Mouse (Mus musculus) limb, embryonic 11.5 days (tissue): ENCODE results near the gene Srrt. TPM values are rescaled to one million over a fixed set of nuclear protein-coding genes. Genes with fewer than 3 reads are reported as not detected.

Experiments
- ATAC-seq: fragments of 200-750 bp; cut with Nextera tagmentation; 2 replicates; pipeline ENCODE4 v1.8.0; 2017; ENCODE audit warnings: low read depth; ENCODE audit not compliant: insufficient number of reproducible peaks, low FRiP score, low TSS enrichment
- DNase-seq: peaks from one replicate; pipeline ENCODE4 v3.0.0-alpha.2; 2015; ENCODE audit warnings: low spot score
- H3K27ac ChIP-seq: fragments of 300-500 bp; sonication (generic); replicated peaks from 2 replicates; pipeline ENCODE4 v1.5.1; 2014; ENCODE audit warnings: low read depth, mild to moderate bottlenecking, low read length
- H3K27me3 ChIP-seq: fragments of 300-500 bp; sonication (generic); 2 replicates; pipeline ENCODE4 v1.6.1; 2014; ENCODE audit warnings: mild to moderate bottlenecking, low read length, mixed read lengths; ENCODE audit not compliant: control insufficient read depth, insufficient read depth
- H3K36me3 ChIP-seq: fragments of 300-500 bp; sonication (generic); 2 replicates; pipeline ENCODE4 v1.6.1; 2014; ENCODE audit warnings: mild to moderate bottlenecking, low read length, moderate library complexity, mixed read lengths; ENCODE audit not compliant: control insufficient read depth, insufficient read depth
- H3K4me1 ChIP-seq: fragments of 300-500 bp; sonication (generic); 2 replicates; pipeline ENCODE4 v1.6.1; 2014; ENCODE audit warnings: low read length, mixed read lengths; ENCODE audit not compliant: control insufficient read depth, insufficient read depth
- H3K4me2 ChIP-seq: fragments of 300-500 bp; sonication (generic); 2 replicates; pipeline ENCODE4 v1.6.1; 2014; ENCODE audit warnings: low read depth, mild to moderate bottlenecking, moderate library complexity; ENCODE audit not compliant: severe bottlenecking
- H3K4me3 ChIP-seq: fragments of 300-500 bp; sonication (generic); 2 replicates; pipeline ENCODE4 v1.5.1; 2014; ENCODE audit warnings: low read depth, low read length
- H3K9ac ChIP-seq: fragments of 300-500 bp; sonication (generic); 2 replicates; pipeline ENCODE4 v1.6.1; 2014; ENCODE audit warnings: mild to moderate bottlenecking, low read length
- H3K9me3 ChIP-seq: fragments of 300-500 bp; sonication (generic); 2 replicates; pipeline ENCODE4 v1.6.1; 2016; ENCODE audit warnings: low read length; ENCODE audit not compliant: control insufficient read depth
- WGBS: fragments of 180-500 bp; shearing (Covaris S2); extraction: QIAGEN DNeasy Blood & Tissue Kit; methylation state at CpG from one replicate; pipeline ENCODE4 v1.1.7; 2014; 5-methylcytosine and 5-hydroxymethylcytosine counted together
- polyA plus RNA-seq: library from polyadenylated mRNA; unstranded; fragments of >200 nt; fragmentation: Nextera tagmentation; extraction: Ambion mirVana; gene quantifications from 2 replicates; pipeline ENCODE4 v1.2.1, GENCODE M21; 2014

Srrt gene
- polyA plus RNA-seq, 1 experiment from 2014 or later, result 175 TPM

GRCm38 (mm10) chr5:137348482-137349383, 41.3 kb upstream of the Srrt start:
- peak overlapping the region; percentile 74 for H3K9ac ChIP-seq
- H3K4me2 ChIP-seq, result peak overlapping the region; percentile 100
- no peaks in the 10 kb centered on the region for H3K27me3 ChIP-seq
- H3K27ac ChIP-seq, result peak overlapping the region; percentile 98
- DNase-seq, result peak; percentile 72
- WGBS, result 1% methylated on average over 33 of the region's 33 CpGs
- peaks cover 32% of the 10 kb centered on the region for H3K4me1 ChIP-seq
- H3K9me3 ChIP-seq, result no peaks in the 10 kb centered on the region
- no peak for ATAC-seq
- H3K36me3 ChIP-seq, result no peaks in the 10 kb centered on the region; the same call in 1 of the 2 replicates
- H3K4me3 ChIP-seq, result peak overlapping the region; percentile 97

DNA sequence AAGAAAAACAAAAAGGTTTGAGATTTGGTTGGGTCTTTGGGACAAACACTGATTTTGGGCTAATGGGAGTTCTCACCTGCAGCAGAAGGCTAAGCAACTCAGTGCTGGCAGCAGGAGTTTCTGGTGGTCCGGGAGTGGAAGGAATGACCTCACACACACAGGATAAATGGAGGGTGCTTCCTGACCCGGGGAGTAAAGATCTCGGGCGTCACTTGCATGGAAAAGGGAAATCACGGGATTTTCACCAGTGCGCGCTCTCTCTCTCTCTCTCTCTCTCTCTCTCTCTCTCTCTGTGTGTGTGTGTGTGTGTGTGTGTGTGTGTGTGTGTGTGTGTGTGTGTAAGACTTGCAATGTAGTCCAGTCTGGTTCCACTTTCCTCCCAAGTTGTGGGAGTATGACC, 40.4 kb upstream of the Srrt start:
- H3K27ac ChIP-seq, result no peak overlapping the region

DNA sequence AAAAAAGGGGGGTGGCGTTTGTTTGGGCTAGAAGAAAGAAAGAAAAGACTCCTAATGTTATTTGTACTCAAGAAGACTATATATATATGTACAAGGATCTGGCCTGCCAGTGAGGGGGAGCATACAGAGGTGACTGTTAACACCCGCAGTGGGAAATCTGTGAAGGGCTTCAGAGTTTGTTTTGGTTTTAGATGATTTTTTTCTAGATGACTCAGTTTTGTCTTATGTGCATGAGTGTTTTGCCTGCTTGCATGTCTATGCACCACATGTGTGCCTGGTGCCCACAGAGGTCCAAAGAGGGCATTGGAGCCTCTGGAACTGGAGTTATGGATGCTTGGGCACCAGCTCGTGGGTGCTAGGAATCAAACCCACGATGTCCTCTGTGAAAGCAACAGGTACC, 39.5 kb upstream of the Srrt start:
- DNase-seq (no peak), ATAC-seq (no peak)
- Histone ChIP-seq H3K4me2 (no peak overlapping the region), H3K27ac (no peak overlapping the region), H3K36me3 (no peaks in the 10 kb centered on the region), H3K4me3 (no peak overlapping the region), H3K27me3 (no peaks in the 10 kb centered on the region), H3K9me3 (no peaks in the 10 kb centered on the region), H3K9ac (no peak overlapping the region), H3K4me1 (peaks cover 22% of the 10 kb centered on the region)
- WGBS, result 90% methylated on average over 4 of the region's 4 CpGs

More for the DNA sequence above, 40.4 kb upstream of the Srrt start:
- Histone ChIP-seq H3K9me3 (no peaks in the 10 kb centered on the region), H3K4me3 (no peak overlapping the region), H3K9ac (no peak overlapping the region), H3K4me2 (peak overlapping the region; percentile 17; the same call in 1 of the 2 replicates), H3K36me3 (no peaks in the 10 kb centered on the region), H3K27me3 (no peaks in the 10 kb centered on the region), H3K4me1 (peaks cover 26% of the 10 kb centered on the region)
- DNase-seq, result no peak
- ATAC-seq, result no peak
- 11% methylated on average over 7 of the region's 7 CpGs for WGBS

DNA sequence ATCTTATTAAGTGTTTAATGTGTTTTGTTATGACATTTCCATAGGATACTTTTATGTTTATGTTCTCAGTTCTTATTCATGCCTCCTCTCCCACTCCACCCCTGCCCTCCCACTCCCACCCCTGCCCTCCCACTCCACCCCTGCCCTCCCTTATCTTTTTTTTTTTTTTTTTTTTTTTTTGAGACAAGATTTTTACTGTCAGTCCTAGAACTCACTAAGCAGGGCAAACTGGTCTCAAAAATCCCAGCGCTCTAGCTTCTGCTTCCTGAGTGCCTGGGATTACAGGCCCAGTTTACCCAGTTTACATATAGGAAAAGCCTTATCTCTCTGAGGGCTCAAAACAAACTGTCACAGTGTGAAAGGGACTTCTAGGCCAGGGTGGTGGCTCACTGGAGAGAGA, 38.9 kb upstream of the Srrt start:
- DNase-seq (no peak), ATAC-seq (no peak)
- no peaks in the 10 kb centered on the region for H3K36me3 ChIP-seq
- no peak overlapping the region for H3K9ac ChIP-seq
- H3K4me3 ChIP-seq, result no peak overlapping the region
- no peak overlapping the region for H3K27ac ChIP-seq
- 67% methylated on average over 1 of the region's 1 CpGs for whole genome bisulfite sequencing
- no peak overlapping the region for H3K4me2 ChIP-seq
- H3K4me1 ChIP-seq, result peaks cover 22% of the 10 kb centered on the region
- H3K27me3 ChIP-seq, result no peaks in the 10 kb centered on the region
- no peaks in the 10 kb centered on the region for H3K9me3 ChIP-seq

DNA sequence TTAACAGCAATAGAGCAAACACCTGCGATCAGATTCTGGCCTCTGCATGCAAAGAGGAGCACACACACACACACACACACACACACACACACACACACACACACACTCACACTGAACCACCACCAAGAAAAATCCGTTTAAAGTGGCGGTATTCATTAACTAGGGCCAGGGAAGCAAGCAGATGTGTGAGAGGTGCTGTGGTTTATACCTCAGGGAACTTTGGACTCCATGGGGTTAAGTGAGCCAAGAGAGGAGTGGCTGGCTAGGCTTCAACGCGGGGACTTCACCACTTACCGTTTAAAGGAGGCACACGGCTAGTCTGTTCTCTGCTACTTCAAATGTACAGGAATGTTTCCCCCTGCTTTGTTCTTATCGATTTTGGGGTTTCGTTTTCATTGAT, 38.3 kb upstream of the Srrt start:
- 15% methylated on average over 9 of the region's 9 CpGs for WGBS
- DNase-seq, result no peak
- H3K9ac ChIP-seq, result no peak overlapping the region
- no peak overlapping the region for H3K4me3 ChIP-seq
- ATAC-seq, result no peak
- H3K4me2 ChIP-seq, result 0 out of 2 replicates have a peak overlapping the region, but pooled peaks have one; percentile 4
- H3K9me3 ChIP-seq, result no peaks in the 10 kb centered on the region
- H3K27ac ChIP-seq, result no peak overlapping the region
- peaks cover 22% of the 10 kb centered on the region for H3K4me1 ChIP-seq
- no peaks in the 10 kb centered on the region for H3K27me3 ChIP-seq
- no peaks in the 10 kb centered on the region for H3K36me3 ChIP-seq

- Histone ChIP-seq H3K4me1 (peaks cover 26% of the 10 kb centered on the region), H3K27me3 (no peaks in the 10 kb centered on the region), H3K4me2 (no peak overlapping the region), H3K36me3 (no peaks in the 10 kb centered on the region), H3K9ac (no peak overlapping the region), H3K9me3 (no peaks in the 10 kb centered on the region), H3K27ac (no peak overlapping the region), H3K4me3 (no peak overlapping the region)
- DNase-seq (no peak), ATAC-seq (no peak)
Measured at GRCm38 (mm10) chr5:137343869-137344268, 36.4 kb upstream of the Srrt start.

- Histone ChIP-seq H3K9ac (no peak overlapping the region), H3K9me3 (no peaks in the 10 kb centered on the region), H3K27me3 (no peaks in the 10 kb centered on the region), H3K36me3 (no peaks in the 10 kb centered on the region), H3K4me2 (no peak overlapping the region), H3K27ac (no peak overlapping the region), H3K4me3 (no peak overlapping the region), H3K4me1 (peaks cover 26% of the 10 kb centered on the region)
- ATAC-seq, result no peak
- no peak for DNase-seq
- 96% methylated on average over 5 of the region's 5 CpGs for WGBS
Measured at GRCm38 (mm10) chr5:137343412-137343811, 35.9 kb upstream of the Srrt start.

DNA sequence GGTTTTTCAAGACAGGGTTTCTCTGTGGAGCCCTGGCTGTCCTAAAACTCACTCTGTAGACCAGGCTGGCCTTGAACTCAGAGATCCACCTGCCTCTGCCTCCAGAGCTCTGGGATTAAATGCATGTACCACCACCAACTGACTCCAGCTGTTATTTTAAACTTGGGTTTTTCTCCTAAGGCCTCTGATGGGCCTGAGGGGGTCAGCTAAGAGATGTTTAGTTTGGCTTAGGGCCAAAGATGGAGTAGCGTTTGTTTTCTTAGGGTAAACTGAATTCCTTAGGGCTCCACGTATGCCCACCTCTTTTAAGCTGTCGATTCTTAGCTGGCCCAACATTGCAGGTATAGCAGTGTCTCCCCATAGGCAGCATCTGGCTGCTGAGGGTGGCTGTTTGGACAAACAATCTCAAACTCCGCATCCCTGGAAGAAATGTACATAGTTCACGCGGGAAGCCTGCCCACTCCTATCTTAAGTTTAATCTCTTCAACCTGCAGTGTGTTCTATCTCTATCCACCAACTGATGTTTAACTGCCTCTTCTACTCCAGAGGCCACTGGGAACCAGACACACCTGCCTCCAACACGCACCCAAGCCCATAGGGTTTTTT, 35.0 kb upstream of the Srrt start:
- ATAC-seq (no peak), DNase-seq (no peak)
- Histone ChIP-seq H3K27me3 (no peaks in the 10 kb centered on the region), H3K9ac (no peak overlapping the region), H3K36me3 (no peaks in the 10 kb centered on the region), H3K27ac (no peak overlapping the region), H3K9me3 (no peaks in the 10 kb centered on the region), H3K4me2 (no peak overlapping the region), H3K4me3 (no peak overlapping the region), H3K4me1 (peaks cover 22% of the 10 kb centered on the region)
- 85% methylated on average over 7 of the region's 7 CpGs for WGBS
